Mouse (Mus musculus): ENCODE data around the gene Krtap4-8. TPM values are rescaled to one million over a fixed set of nuclear protein-coding genes. Genes with fewer than 3 reads are reported as not detected.

The Krtap4-8 gene
- not detected in 2 replicates for polyA plus RNA-seq (2015; fragmentation: Nextera tagmentation; extraction: Ambion mirVana)

GRCm38 (mm10) chr11:99780604-99781003 is at the start of gene Krtap4-8:
Gene Krtap4-8 (minus strand): TSS chr11:99780704.

GRCm38 (mm10) chr11:99815566-99815965 is 35.1 kb upstream of the Krtap4-8 start, which contains the start of gene Gm11564:
Gene Gm11564 (minus strand): TSS chr11:99815666.

GRCm38 (mm10) chr11:99809792-99810191 is 29.3 kb upstream of the Krtap4-8 start, which contains the start of gene Krtap4-13:
Gene Krtap4-13 (minus strand): TSS chr11:99809892.

GRCm38 (mm10) chr11:99804346-99804745 is 23.8 kb upstream of the Krtap4-8 start, which contains the start of gene Gm11554:
Gene Gm11554 (minus strand): TSS chr11:99804446.

GRCm38 (mm10) chr11:99798832-99799231 is 18.3 kb upstream of the Krtap4-8 start, which contains the start of gene Gm11569:
Gene Gm11569 (minus strand): TSS chr11:99798932.

GRCm38 (mm10) chr11:99793367-99793766 is 12.9 kb upstream of the Krtap4-8 start, which contains the start of gene Gm11596:
Gene Gm11596 (minus strand): TSS chr11:99793467.

GRCm38 (mm10) chr11:99784900-99785299 is 4.4 kb upstream of the Krtap4-8 start, which contains the start of gene Krtap4-9:
Gene Krtap4-9 (plus strand): TSS chr11:99785200.

GRCm38 (mm10) chr11:99772813-99773212 is 7.7 kb downstream of the Krtap4-8 start, which contains the start of gene Gm11595:
Gene Gm11595 (minus strand): TSS chr11:99772913.

GRCm38 (mm10) chr11:99734190-99734589 is 46.3 kb downstream of the Krtap4-8 start, which contains the start of gene Gm14180:
Gene Gm14180 (minus strand): TSS chr11:99734290.

Other genes with a start within 250 kb of the Krtap4-8 start
- gene Krt40, start 237.5 kb downstream of the Krtap4-8 start, polyA plus RNA-seq (2015; fragmentation: Nextera tagmentation; extraction: Ambion mirVana): not detected in 2 replicates
- not detected in 2 replicates for gene Krtap3-3, start 229.8 kb downstream of the Krtap4-8 start, polyA plus RNA-seq (2015; fragmentation: Nextera tagmentation; extraction: Ambion mirVana)
- not detected in 2 replicates for gene Krtap3-2, start 223.9 kb downstream of the Krtap4-8 start, polyA plus RNA-seq (2015; fragmentation: Nextera tagmentation; extraction: Ambion mirVana)
- gene Gm11939, start 221.2 kb downstream of the Krtap4-8 start, polyA plus RNA-seq (2015; fragmentation: Nextera tagmentation; extraction: Ambion mirVana): not detected in 2 replicates
- gene Krtap3-1, start 214.1 kb downstream of the Krtap4-8 start, polyA plus RNA-seq (2015; fragmentation: Nextera tagmentation; extraction: Ambion mirVana): not detected in 2 replicates
- gene Krtap1-5, start 199.7 kb downstream of the Krtap4-8 start, polyA plus RNA-seq (2015; fragmentation: Nextera tagmentation; extraction: Ambion mirVana): not detected in 2 replicates
- not detected in 2 replicates for gene Krtap1-4, start 197.1 kb downstream of the Krtap4-8 start, polyA plus RNA-seq (2015; fragmentation: Nextera tagmentation; extraction: Ambion mirVana)
- not detected in 2 replicates for gene Krtap1-3, start 189.4 kb downstream of the Krtap4-8 start, polyA plus RNA-seq (2015; fragmentation: Nextera tagmentation; extraction: Ambion mirVana)
- gene Krtap9-3, start 182.6 kb downstream of the Krtap4-8 start, polyA plus RNA-seq (2015; fragmentation: Nextera tagmentation; extraction: Ambion mirVana): not detected in 2 replicates
- gene Gm11938, start 177.4 kb downstream of the Krtap4-8 start, polyA plus RNA-seq (2015; fragmentation: Nextera tagmentation; extraction: Ambion mirVana): not detected in 2 replicates
- gene Gm11937, start 170.5 kb downstream of the Krtap4-8 start, polyA plus RNA-seq (2015; fragmentation: Nextera tagmentation; extraction: Ambion mirVana): not detected in 2 replicates
- not detected in 2 replicates for gene Krtap2-4, start 165.9 kb downstream of the Krtap4-8 start, polyA plus RNA-seq (2015; fragmentation: Nextera tagmentation; extraction: Ambion mirVana)
- not detected in 2 replicates for gene Gm11562, start 160.3 kb downstream of the Krtap4-8 start, polyA plus RNA-seq (2015; fragmentation: Nextera tagmentation; extraction: Ambion mirVana)
- not detected in 2 replicates for gene Krtap4-1, start 152.5 kb downstream of the Krtap4-8 start, polyA plus RNA-seq (2015; fragmentation: Nextera tagmentation; extraction: Ambion mirVana)
- not detected in 2 replicates for gene Krtap4-2, start 145.6 kb downstream of the Krtap4-8 start, polyA plus RNA-seq (2015; fragmentation: Nextera tagmentation; extraction: Ambion mirVana)
- gene Krtap4-7, start 136.6 kb downstream of the Krtap4-8 start, polyA plus RNA-seq (2015; fragmentation: Nextera tagmentation; extraction: Ambion mirVana): not detected in 2 replicates
- not detected in 2 replicates for gene Gm11555, start 130.5 kb downstream of the Krtap4-8 start, polyA plus RNA-seq (2015; fragmentation: Nextera tagmentation; extraction: Ambion mirVana)
- not detected in 2 replicates for gene Gm11563, start 121.7 kb downstream of the Krtap4-8 start, polyA plus RNA-seq (2015; fragmentation: Nextera tagmentation; extraction: Ambion mirVana)
- not detected in 2 replicates for gene Krtap4-6, start 114.7 kb downstream of the Krtap4-8 start, polyA plus RNA-seq (2015; fragmentation: Nextera tagmentation; extraction: Ambion mirVana)
- gene Gm14190, start 90.0 kb downstream of the Krtap4-8 start, polyA plus RNA-seq (2015; fragmentation: Nextera tagmentation; extraction: Ambion mirVana): not detected in 2 replicates
- gene Gm14180, start 46.4 kb downstream of the Krtap4-8 start, polyA plus RNA-seq (2015; fragmentation: Nextera tagmentation; extraction: Ambion mirVana): not detected in 2 replicates
- not detected in 2 replicates for gene Gm11595, start 7.8 kb downstream of the Krtap4-8 start, polyA plus RNA-seq (2015; fragmentation: Nextera tagmentation; extraction: Ambion mirVana)
- not detected in 2 replicates for gene Krtap4-9, start 4.5 kb upstream of the Krtap4-8 start, polyA plus RNA-seq (2015; fragmentation: Nextera tagmentation; extraction: Ambion mirVana)
- not detected in 2 replicates for gene Gm11596, start 12.8 kb upstream of the Krtap4-8 start, polyA plus RNA-seq (2015; fragmentation: Nextera tagmentation; extraction: Ambion mirVana)
- gene Gm11569, start 18.2 kb upstream of the Krtap4-8 start, polyA plus RNA-seq (2015; fragmentation: Nextera tagmentation; extraction: Ambion mirVana): not detected in 2 replicates
- not detected in 2 replicates for gene Gm11554, start 23.7 kb upstream of the Krtap4-8 start, polyA plus RNA-seq (2015; fragmentation: Nextera tagmentation; extraction: Ambion mirVana)
- not detected in 2 replicates for gene Krtap4-13, start 29.2 kb upstream of the Krtap4-8 start, polyA plus RNA-seq (2015; fragmentation: Nextera tagmentation; extraction: Ambion mirVana)
- not detected in 2 replicates for gene Gm11564, start 35.0 kb upstream of the Krtap4-8 start, polyA plus RNA-seq (2015; fragmentation: Nextera tagmentation; extraction: Ambion mirVana)
- not detected in 2 replicates for gene 2300003K06Rik, start 57.4 kb upstream of the Krtap4-8 start, polyA plus RNA-seq (2015; fragmentation: Nextera tagmentation; extraction: Ambion mirVana)
- not detected in 2 replicates for gene Krtap4-16, start 70.9 kb upstream of the Krtap4-8 start, polyA plus RNA-seq (2015; fragmentation: Nextera tagmentation; extraction: Ambion mirVana)
- gene Gm11568, start 77.2 kb upstream of the Krtap4-8 start, polyA plus RNA-seq (2015; fragmentation: Nextera tagmentation; extraction: Ambion mirVana): not detected in 2 replicates
- not detected in 2 replicates for gene Gm11559, start 83.8 kb upstream of the Krtap4-8 start, polyA plus RNA-seq (2015; fragmentation: Nextera tagmentation; extraction: Ambion mirVana)
- gene Krtap9-1, start 92.7 kb upstream of the Krtap4-8 start, polyA plus RNA-seq (2015; fragmentation: Nextera tagmentation; extraction: Ambion mirVana): not detected in 2 replicates
- not detected in 2 replicates for gene Gm11567, start 98.5 kb upstream of the Krtap4-8 start, polyA plus RNA-seq (2015; fragmentation: Nextera tagmentation; extraction: Ambion mirVana)
- gene Krtap31-1, start 127.2 kb upstream of the Krtap4-8 start, polyA plus RNA-seq (2015; fragmentation: Nextera tagmentation; extraction: Ambion mirVana): not detected in 2 replicates
- not detected in 2 replicates for gene Gm11565, start 134.0 kb upstream of the Krtap4-8 start, polyA plus RNA-seq (2015; fragmentation: Nextera tagmentation; extraction: Ambion mirVana)
- not detected in 2 replicates for gene Krtap31-2, start 155.6 kb upstream of the Krtap4-8 start, polyA plus RNA-seq (2015; fragmentation: Nextera tagmentation; extraction: Ambion mirVana)
- not detected in 2 replicates for gene Krtap9-5, start 167.8 kb upstream of the Krtap4-8 start, polyA plus RNA-seq (2015; fragmentation: Nextera tagmentation; extraction: Ambion mirVana)
- gene Krtap29-1, start 198.3 kb upstream of the Krtap4-8 start, polyA plus RNA-seq (2015; fragmentation: Nextera tagmentation; extraction: Ambion mirVana): not detected in 2 replicates
- gene Krtap16-1, start 205.9 kb upstream of the Krtap4-8 start, polyA plus RNA-seq (2015; fragmentation: Nextera tagmentation; extraction: Ambion mirVana): 0.15 TPM in 2 replicates
- gene Krtap17-1, start 213.3 kb upstream of the Krtap4-8 start, polyA plus RNA-seq (2015; fragmentation: Nextera tagmentation; extraction: Ambion mirVana): 3.1 and 3.3 TPM in 2 replicates
- not detected in 2 replicates for gene Krt33a, start 235.5 kb upstream of the Krtap4-8 start, polyA plus RNA-seq (2015; fragmentation: Nextera tagmentation; extraction: Ambion mirVana)
- gene Krt33b, start 249.2 kb upstream of the Krtap4-8 start, polyA plus RNA-seq (2015; fragmentation: Nextera tagmentation; extraction: Ambion mirVana): 0.14 and 0.22 TPM in 2 replicates

All from neural tube, postnatal 0 days (tissue).